Mouse (Mus musculus): ENCODE results near the gene Tspan14. TPM values are rescaled to one million over a fixed set of nuclear protein-coding genes. Genes with fewer than 3 reads are reported as not detected.

The Tspan14 gene
- total RNA-seq, 4 experiments from 2014 or later: 9.8 to 18.6 (median 10.8) TPM

- peak; percentile 70 for DNase-seq (ENCODE audit: low spot score)
These were observed 8.6 kb upstream of the Tspan14 start for GRCm38 (mm10) chr14:40975127-40975721.

GRCm38 (mm10) chr14:40968051-40968450 is 1.4 kb upstream of the Tspan14 start:
- no peak for DNase-seq (ENCODE audit: low spot score)

- no peak for DNase-seq (ENCODE audit: low spot score)
These were observed 942 bp upstream of the Tspan14 start for GRCm38 (mm10) chr14:40967598-40967900.

- peak; percentile 98 for DNase-seq (ENCODE audit: low spot score)
These were observed 423 bp upstream of the Tspan14 start for GRCm38 (mm10) chr14:40966862-40967597.

GRCm38 (mm10) chr14:40965507-40966356 is 875 bp downstream of the Tspan14 start:
- DNase-seq (ENCODE audit: low spot score): no peak

GRCm38 (mm10) chr14:40964881-40965280 is 1.7 kb downstream of the Tspan14 start:
- DNase-seq (ENCODE audit: low spot score): no peak

- DNase-seq (ENCODE audit: low spot score): no peak
These were observed 2.4 kb downstream of the Tspan14 start for GRCm38 (mm10) chr14:40964214-40964610.

- DNase-seq (ENCODE audit: low spot score): no peak
These were observed 3.0 kb downstream of the Tspan14 start for GRCm38 (mm10) chr14:40963501-40964213.

- DNase-seq (ENCODE audit: low spot score): no peak
These were observed 4.0 kb downstream of the Tspan14 start for GRCm38 (mm10) chr14:40962365-40963290.

GRCm38 (mm10) chr14:40960237-40960636 is 6.4 kb downstream of the Tspan14 start:
- no peak for DNase-seq (ENCODE audit: low spot score)

GRCm38 (mm10) chr14:40959586-40959985 is 7.0 kb downstream of the Tspan14 start:
- no peak for DNase-seq (ENCODE audit: low spot score)

GRCm38 (mm10) chr14:40958986-40959381 is 7.6 kb downstream of the Tspan14 start:
- peak; percentile 71 for DNase-seq (ENCODE audit: low spot score)

- DNase-seq (ENCODE audit: low spot score): peak; percentile 61
These were observed 8.3 kb downstream of the Tspan14 start for GRCm38 (mm10) chr14:40958083-40958985.

- DNase-seq (ENCODE audit: low spot score): no peak
These were observed 9.0 kb downstream of the Tspan14 start for GRCm38 (mm10) chr14:40957607-40958006.

- peak; percentile 55 for DNase-seq (ENCODE audit: low spot score)
These were observed 10.1 kb downstream of the Tspan14 start for GRCm38 (mm10) chr14:40956252-40957146.

- no peak for DNase-seq (ENCODE audit: low spot score)
These were observed 10.9 kb downstream of the Tspan14 start for GRCm38 (mm10) chr14:40955596-40956251.

- no peak for DNase-seq (ENCODE audit: low spot score)
These were observed 11.5 kb downstream of the Tspan14 start for GRCm38 (mm10) chr14:40955146-40955545.

GRCm38 (mm10) chr14:40953381-40953780 is 13.2 kb downstream of the Tspan14 start:
- no peak for DNase-seq (ENCODE audit: low spot score)
